Mouse (Mus musculus): ENCODE results near the gene Nme8. TPM values are rescaled to one million over a fixed set of nuclear protein-coding genes. Genes with fewer than 3 reads are reported as not detected.

The Nme8 gene
- polyA plus RNA-seq, 1 experiment = not detected

DNA sequence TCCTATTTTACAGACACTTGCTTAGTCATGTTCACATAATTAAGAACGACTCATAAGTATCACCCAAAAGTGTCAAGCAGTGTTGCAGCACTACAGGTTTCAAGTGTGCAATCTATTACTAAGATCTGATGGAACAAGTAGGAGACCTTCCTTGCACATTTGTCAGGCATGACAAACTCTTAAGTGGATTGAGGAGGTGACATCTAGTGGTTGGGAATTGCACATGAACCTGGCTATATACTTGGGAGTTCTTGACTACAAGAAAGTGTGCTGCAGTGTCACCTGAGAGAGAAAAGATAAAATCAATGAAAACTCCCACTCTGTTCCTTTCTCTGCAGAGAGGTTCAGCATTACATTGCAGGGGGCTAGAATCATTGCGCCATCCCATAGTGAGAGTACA, 53.4 kb downstream of the Nme8 start:
- TF ChIP-seq POLR2A (IDR thresholded peaks at IDR 0.05; ENCODE audit: low read depth, low read length) = no peak
- no peak for TF ChIP-seq CTCF (IDR thresholded peaks at IDR 0.05; ENCODE audit: extremely low read depth, insufficient read depth, insufficient read length, insufficient replicate concordance)
- 72% methylated on average over 2 of the region's 2 CpGs for WGBS
- H3K27ac ChIP-seq (ENCODE audit: insufficient read depth, low read length) = no peak overlapping the region
- no peaks in the 10 kb centered on the region for H3K4me1 ChIP-seq (ENCODE audit: control insufficient read depth, insufficient read depth, insufficient read length)
- H3K4me3 ChIP-seq (ENCODE audit: extremely low read depth, insufficient read depth, insufficient read length) = no peak overlapping the region
- no peaks in the 10 kb centered on the region for H3K27me3 ChIP-seq (ENCODE audit: control insufficient read depth, insufficient read depth, low read length)
- H3K36me3 ChIP-seq (ENCODE audit: control insufficient read depth, insufficient read depth, low read length) = no peaks in the 10 kb centered on the region
- DNase-seq (ENCODE audit: low read depth in 1 of 2, low spot score in 2 of 2) = no peak

DNA sequence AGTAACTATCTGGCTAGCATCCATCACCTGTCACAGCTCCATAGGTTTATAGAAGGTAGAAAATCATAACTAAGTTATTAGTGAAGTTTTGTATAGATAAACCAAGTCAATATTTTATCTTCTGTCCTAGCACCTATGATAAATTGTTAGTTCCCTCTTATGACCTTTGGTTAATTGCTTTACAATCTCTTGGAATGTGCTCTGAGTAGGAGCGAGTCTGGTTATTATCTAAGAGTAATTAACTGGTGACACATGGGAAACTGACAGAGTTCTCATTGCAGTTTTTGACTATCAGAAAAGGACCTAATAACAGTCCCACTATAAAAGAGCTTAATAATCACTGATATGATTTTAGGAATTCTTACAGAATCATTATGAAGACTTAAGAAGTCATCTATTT, 54.1 kb downstream of the Nme8 start:
- no peaks in the 10 kb centered on the region for H3K27me3 ChIP-seq (ENCODE audit: control insufficient read depth, insufficient read depth, low read length)
- WGBS = 80% methylated on average over 1 of the region's 1 CpGs
- no peak overlapping the region for H3K4me3 ChIP-seq (ENCODE audit: extremely low read depth, insufficient read depth, insufficient read length)
- TF ChIP-seq CTCF (IDR thresholded peaks at IDR 0.05; ENCODE audit: extremely low read depth, insufficient read depth, insufficient read length, insufficient replicate concordance) (no peak), POLR2A (IDR thresholded peaks at IDR 0.05; ENCODE audit: low read depth, low read length) (no peak)
- H3K4me1 ChIP-seq (ENCODE audit: control insufficient read depth, insufficient read depth, insufficient read length) = no peaks in the 10 kb centered on the region
- DNase-seq (ENCODE audit: low read depth in 1 of 2, low spot score in 2 of 2) = no peak
- no peaks in the 10 kb centered on the region for H3K36me3 ChIP-seq (ENCODE audit: control insufficient read depth, insufficient read depth, low read length)
- no peak overlapping the region for H3K27ac ChIP-seq (ENCODE audit: insufficient read depth, low read length)

DNA sequence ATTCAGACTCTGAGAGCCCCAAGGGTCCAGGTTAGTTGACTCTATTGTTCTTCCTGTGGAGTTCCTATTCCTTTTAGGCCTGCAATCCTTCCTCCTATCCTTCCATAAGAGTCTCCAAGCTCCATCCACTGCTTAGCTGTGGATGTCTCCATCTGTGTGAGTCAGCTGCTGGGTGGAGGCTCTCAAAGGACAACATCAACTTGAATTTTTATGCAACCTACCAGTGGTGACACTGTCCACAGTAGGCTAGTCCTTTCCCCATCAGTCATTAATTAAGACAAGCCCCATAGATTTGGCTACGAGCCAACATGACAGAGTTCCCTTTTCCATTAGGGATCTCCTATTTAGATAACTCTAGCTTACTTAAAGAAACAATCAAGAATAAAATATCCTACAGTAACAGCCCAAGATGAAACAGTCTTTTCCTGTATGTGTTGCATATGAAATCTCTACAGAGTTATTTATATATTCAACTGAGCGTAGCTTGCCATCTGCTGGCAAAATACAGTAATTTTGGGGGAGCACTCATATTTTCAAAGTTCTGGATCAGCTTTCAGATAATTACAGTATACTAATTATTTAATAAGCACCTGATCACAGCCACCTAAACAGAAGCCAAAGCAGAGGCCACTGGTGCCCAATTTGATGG, 57.3 kb downstream of the Nme8 start:
- Histone ChIP-seq H3K27me3 (ENCODE audit: control insufficient read depth, insufficient read depth, low read length) (no peaks in the 10 kb centered on the region), H3K4me1 (ENCODE audit: control insufficient read depth, insufficient read depth, insufficient read length) (no peaks in the 10 kb centered on the region), H3K36me3 (ENCODE audit: control insufficient read depth, insufficient read depth, low read length) (no peaks in the 10 kb centered on the region), H3K4me3 (ENCODE audit: extremely low read depth, insufficient read depth, insufficient read length) (no peak overlapping the region), H3K27ac (ENCODE audit: insufficient read depth, low read length) (no peak overlapping the region)
- TF ChIP-seq POLR2A (IDR thresholded peaks at IDR 0.05; ENCODE audit: low read depth, low read length) = no peak
- TF ChIP-seq CTCF (IDR thresholded peaks at IDR 0.05; ENCODE audit: extremely low read depth, insufficient read depth, insufficient read length, insufficient replicate concordance) = no peak
- no peak for DNase-seq (ENCODE audit: low read depth in 1 of 2, low spot score in 2 of 2)
- WGBS = 72% methylated on average over 2 of the region's 2 CpGs

- DNase-seq (ENCODE audit: low read depth in 1 of 2, low spot score in 2 of 2) = no peak
- H3K27ac ChIP-seq (ENCODE audit: insufficient read depth, low read length) = no peak overlapping the region
- no peak overlapping the region for H3K4me3 ChIP-seq (ENCODE audit: extremely low read depth, insufficient read depth, insufficient read length)
- TF ChIP-seq POLR2A (IDR thresholded peaks at IDR 0.05; ENCODE audit: low read depth, low read length) (no peak), CTCF (IDR thresholded peaks at IDR 0.05; ENCODE audit: extremely low read depth, insufficient read depth, insufficient read length, insufficient replicate concordance) (no peak)
- H3K4me1 ChIP-seq (ENCODE audit: control insufficient read depth, insufficient read depth, insufficient read length) = no peaks in the 10 kb centered on the region
- H3K27me3 ChIP-seq (ENCODE audit: control insufficient read depth, insufficient read depth, low read length) = no peaks in the 10 kb centered on the region
- 42% methylated on average over 4 of the region's 4 CpGs for WGBS
- no peaks in the 10 kb centered on the region for H3K36me3 ChIP-seq (ENCODE audit: control insufficient read depth, insufficient read depth, low read length)
Measured at GRCm38 (mm10) chr13:19636131-19636530, 61.5 kb downstream of the Nme8 start.

DNA sequence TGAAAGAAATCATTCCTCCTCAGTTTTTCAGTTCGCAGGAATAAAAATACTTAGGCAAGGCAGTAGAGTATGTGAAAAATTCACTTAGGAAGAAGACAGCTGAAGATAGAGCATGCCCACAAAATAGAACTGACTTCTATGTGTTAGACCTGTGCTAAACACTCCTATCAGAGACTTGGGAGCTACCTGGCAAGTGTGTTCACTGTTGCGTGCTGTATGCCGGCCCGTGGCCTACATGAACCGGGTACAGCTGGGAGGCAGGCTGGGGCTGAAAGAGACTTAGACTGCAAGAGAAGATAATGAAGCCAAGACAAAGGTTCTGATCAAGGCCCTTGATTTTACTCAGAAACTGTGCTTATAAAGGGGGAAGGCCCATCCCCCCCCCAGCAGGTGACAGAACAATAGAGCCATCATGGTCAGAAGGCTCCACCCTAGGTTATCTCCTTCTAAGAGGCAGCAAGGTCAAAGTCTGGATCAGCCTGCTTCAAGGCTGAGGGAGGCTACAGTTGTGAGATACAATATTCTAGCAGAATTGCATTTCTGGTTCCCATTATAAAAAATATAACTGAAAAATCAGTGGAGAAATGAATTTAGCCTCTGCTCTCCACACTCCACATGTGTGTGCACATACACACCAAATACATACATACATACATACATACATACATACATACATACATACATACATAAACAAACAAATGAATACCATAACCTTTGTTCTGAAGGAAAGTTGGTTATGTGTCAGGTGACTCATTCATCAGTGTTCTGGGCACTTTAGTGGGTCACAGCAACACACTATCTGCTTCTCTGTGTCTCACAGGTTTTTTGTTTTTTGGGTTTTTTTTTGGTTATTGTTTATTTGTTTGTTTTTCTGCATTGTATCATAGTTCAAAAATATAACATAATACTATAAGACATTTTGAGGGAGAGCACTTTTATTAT, 66.6 kb downstream of the Nme8 start:
- TF ChIP-seq CTCF (IDR thresholded peaks at IDR 0.05; ENCODE audit: extremely low read depth, insufficient read depth, insufficient read length, insufficient replicate concordance) = no peak
- no peak for TF ChIP-seq POLR2A (IDR thresholded peaks at IDR 0.05; ENCODE audit: low read depth, low read length)
- Histone ChIP-seq H3K27ac (ENCODE audit: insufficient read depth, low read length) (no peak overlapping the region), H3K36me3 (ENCODE audit: control insufficient read depth, insufficient read depth, low read length) (no peaks in the 10 kb centered on the region), H3K27me3 (ENCODE audit: control insufficient read depth, insufficient read depth, low read length) (no peaks in the 10 kb centered on the region), H3K4me3 (ENCODE audit: extremely low read depth, insufficient read depth, insufficient read length) (no peak overlapping the region), H3K4me1 (ENCODE audit: control insufficient read depth, insufficient read depth, insufficient read length) (no peaks in the 10 kb centered on the region)
- WGBS = 88% methylated on average over 5 of the region's 5 CpGs
- no peak for DNase-seq (ENCODE audit: low read depth in 1 of 2, low spot score in 2 of 2)

- TF ChIP-seq POLR2A (IDR thresholded peaks at IDR 0.05; ENCODE audit: low read depth, low read length) (no peak), CTCF (IDR thresholded peaks at IDR 0.05; ENCODE audit: extremely low read depth, insufficient read depth, insufficient read length, insufficient replicate concordance) (no peak)
- 0 out of 2 replicates have a peak, but pooled peaks cover 2% of the 10 kb centered on the region for H3K27me3 ChIP-seq (ENCODE audit: control insufficient read depth, insufficient read depth, low read length)
- H3K27ac ChIP-seq (ENCODE audit: insufficient read depth, low read length) = no peak overlapping the region
- H3K4me3 ChIP-seq (ENCODE audit: extremely low read depth, insufficient read depth, insufficient read length) = no peak overlapping the region
- 74% methylated on average over 1 of the region's 1 CpGs for WGBS
- H3K36me3 ChIP-seq (ENCODE audit: control insufficient read depth, insufficient read depth, low read length) = no peaks in the 10 kb centered on the region
- no peak for DNase-seq (ENCODE audit: low read depth in 1 of 2, low spot score in 2 of 2)
- no peaks in the 10 kb centered on the region for H3K4me1 ChIP-seq (ENCODE audit: control insufficient read depth, insufficient read depth, insufficient read length)
Measured at GRCm38 (mm10) chr13:19626473-19626872, 71.1 kb downstream of the Nme8 start.

Data from spleen, adult 2 months (tissue).